Mouse (Mus musculus) layer of hippocampus, adult 18-20 months (tissue): ENCODE results near the gene B3glct. TPM values are rescaled to one million over a fixed set of nuclear protein-coding genes. Genes with fewer than 3 reads are reported as not detected.

Source experiments
- DNase-seq, 2 experiments: peaks; one replicate each; pipeline ENCODE4 v3.0.0; 2022; ENCODE audit warnings: low spot score in 2 of 2
- long read RNA-seq: library from polyadenylated mRNA; stranded (forward); transcript quantifications from one replicate; pipeline ENCODE4 v2.0.0, GENCODE M21; 2021
- total RNA-seq, 2 experiments: library from RNA; stranded (reverse); gene quantifications; 2 replicates each; pipeline ENCODE4 v1.2.3; 2021

The B3glct gene
- total RNA-seq, result 10 to 100 TPM; 12.2 to 14.2 TPM
- long read RNA-seq, full-length matches to known transcripts, result 9 of 11 reads
- long read RNA-seq, partial matches to known transcripts, result 0 of 11 reads
- long read RNA-seq, other reads (novel, unspliced or antisense), result 2 of 11 reads

GRCm38 (mm10) chr5:149678100-149678989 is at the start of gene B3glct:
Gene B3glct, plus strand, starts transcription at chr5:149678230.
- DNase-seq, result peak; percentile 49 to 75

- DNase-seq, result peak in 1 of 2 experiments; percentile 41
Measured at GRCm38 (mm10) chr5:149634409-149635035, 43.5 kb upstream of the B3glct start.

GRCm38 (mm10) chr5:149635556-149635955 is 42.5 kb upstream of the B3glct start:
- peak; percentile 47 to 56 for DNase-seq

DNA sequence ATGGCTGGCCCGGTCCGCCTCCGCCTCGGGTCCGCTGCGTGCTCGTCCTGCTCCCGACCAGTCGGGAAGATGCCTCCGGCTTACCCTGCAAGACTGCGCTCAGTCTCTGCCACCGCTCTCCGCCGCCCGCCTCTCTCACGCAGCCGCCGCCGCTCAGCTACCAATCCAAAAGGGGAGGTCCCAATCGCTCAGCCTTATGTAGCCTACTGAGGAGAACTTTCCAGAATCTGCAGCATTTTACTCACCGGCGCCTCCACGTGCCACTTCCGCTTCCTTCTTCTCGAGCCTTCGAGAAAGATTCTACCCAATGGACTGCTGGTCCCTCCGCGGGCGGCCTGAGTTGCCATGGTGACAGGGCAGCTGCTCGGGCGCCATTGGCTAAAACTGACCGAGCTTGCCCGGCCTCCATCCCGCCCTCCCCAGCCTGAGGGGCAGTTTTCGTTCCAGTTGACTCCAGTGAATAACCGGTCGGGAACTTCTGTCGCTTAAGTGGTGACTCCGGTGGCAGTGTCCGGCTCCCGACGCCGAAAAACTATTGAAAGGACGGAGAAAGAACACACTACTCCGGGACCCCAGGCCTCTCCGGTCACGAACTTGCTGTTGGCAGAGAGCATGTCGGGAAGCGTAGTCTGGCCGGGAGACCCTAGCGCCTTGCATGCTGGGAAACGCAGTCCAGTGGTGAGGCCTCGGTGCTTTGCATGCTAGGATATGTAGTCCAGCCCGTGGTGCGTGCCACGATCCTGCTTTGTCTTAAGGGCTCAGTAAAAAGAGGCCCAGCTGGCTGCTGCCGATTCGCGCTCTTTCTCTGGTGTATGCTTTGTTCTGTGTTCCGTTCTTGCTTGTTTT is 41.7 kb upstream of the B3glct start, which contains the start of gene Hsph1:
Gene Hsph1, minus strand, starts transcription at position 302 of the 846 bp plus-strand sequence.
- peak; percentile 99 to 100 for DNase-seq

- no peak for DNase-seq
Measured at GRCm38 (mm10) chr5:149637306-149637705, 40.7 kb upstream of the B3glct start.

- no peak for DNase-seq
Measured at GRCm38 (mm10) chr5:149641277-149641892, 36.6 kb upstream of the B3glct start.

- DNase-seq, result no peak
Measured at GRCm38 (mm10) chr5:149642366-149642765, 35.7 kb upstream of the B3glct start.

GRCm38 (mm10) chr5:149642783-149643509 is 35.1 kb upstream of the B3glct start:
- no peak for DNase-seq

- peak in 1 of 2 experiments; percentile 66 for DNase-seq
Measured at GRCm38 (mm10) chr5:149647367-149648115, 30.5 kb upstream of the B3glct start.

DNA sequence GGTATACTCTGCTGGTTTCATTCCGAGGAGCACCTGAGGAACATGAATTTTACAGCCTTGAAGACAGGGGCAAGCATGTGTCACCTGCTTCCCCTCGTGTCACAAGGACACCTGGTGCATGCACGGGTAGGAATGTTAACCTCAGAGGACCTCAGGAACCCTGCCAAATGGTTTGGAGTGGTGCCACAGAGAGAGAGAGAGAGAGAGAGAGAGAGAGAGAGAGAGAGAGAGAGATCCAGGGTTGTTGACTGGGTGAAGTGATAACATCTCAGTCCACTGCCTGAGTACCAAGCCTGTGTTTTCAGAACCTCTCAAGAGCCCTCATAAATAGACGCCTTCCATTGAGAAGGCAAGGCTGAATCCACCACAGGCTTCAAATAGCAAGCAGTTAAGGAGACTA is 29.8 kb upstream of the B3glct start:
- no peak for DNase-seq

DNA sequence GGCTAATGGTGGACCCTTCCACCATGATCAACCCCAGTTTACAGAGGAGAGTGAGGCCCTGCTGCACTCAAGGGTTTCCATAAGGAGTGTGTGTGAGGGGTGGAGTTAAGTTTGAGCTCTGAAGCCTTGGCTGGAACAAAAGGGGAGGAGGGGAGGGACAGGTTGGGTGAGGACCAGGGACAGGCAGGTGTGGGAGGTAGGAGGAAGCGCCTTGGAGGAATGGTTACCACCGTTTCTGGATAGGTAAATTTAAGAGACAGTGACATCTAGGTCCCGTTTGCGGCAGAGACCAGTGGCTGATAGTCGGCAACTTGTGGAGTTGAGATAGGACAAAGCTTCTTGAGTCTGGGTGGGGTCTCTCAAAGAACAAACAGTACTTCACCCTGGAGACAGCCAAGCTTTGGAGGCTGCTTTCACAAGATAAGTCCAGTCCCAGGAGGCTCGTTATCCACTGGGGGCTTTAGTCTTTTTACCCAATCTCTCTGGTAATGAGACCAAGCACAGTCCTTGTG is 29.1 kb upstream of the B3glct start:
- DNase-seq, result no peak

GRCm38 (mm10) chr5:149649499-149650178 is 28.4 kb upstream of the B3glct start:
- no peak for DNase-seq

- no peak for DNase-seq
Measured at GRCm38 (mm10) chr5:149650179-149650553, 27.9 kb upstream of the B3glct start.

- no peak for DNase-seq
Measured at GRCm38 (mm10) chr5:149655636-149656035, 22.4 kb upstream of the B3glct start.

DNA sequence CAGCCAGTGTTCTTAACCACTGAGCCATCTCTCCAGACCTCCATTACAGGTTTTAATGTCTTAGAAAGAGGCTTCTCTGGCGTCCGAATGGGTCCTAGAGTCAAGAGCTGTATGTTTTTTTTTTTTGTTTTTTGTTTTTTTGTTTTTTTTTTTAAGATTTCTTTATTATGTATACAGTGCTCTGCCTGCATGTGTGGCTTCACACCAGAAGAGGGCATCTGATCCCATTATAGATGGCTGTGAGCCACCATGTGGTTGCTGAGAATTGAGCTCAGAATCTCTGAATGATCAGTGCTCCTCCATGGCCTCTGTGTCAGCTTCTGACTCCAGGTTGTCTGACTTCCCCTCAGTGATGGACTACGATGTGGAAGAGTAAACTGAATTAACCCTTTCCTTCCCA is 20.0 kb upstream of the B3glct start:
- no peak for DNase-seq

DNA sequence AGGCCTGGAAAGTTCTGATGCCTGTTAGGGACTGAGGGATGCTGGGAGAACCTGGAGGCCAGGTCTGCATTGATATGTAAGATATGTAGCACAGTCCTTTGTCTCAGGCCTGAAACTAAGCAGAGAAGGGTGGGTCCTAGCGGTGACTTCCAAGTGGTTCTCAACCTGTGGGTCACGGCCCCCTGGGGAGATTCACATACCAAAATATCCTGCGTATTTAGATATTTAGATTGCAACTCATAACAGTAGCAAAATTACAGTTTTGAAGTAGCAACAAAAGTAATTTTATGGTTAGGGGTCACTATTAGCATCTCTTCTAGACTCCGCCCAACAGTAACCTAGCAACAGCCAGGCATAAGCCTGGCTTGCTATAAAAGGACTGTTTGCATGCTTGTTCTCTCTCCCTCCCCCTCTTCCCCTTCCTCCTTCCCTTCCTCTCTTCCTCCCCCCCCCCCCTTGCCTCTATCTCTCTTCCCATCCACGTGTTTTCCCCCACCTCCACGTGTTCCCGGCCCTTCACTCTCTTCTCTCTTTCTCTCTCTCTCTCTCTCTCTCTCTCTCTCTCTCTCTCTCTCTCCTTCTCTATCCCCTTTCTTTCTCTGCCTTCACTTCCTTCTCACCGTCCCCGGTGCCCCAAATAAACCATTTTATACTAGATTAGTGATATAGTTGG is 19.2 kb upstream of the B3glct start:
- DNase-seq, result no peak

- no peak for DNase-seq
Measured at GRCm38 (mm10) chr5:149659414-149659780, 18.6 kb upstream of the B3glct start.

GRCm38 (mm10) chr5:149661428-149661827 is 16.6 kb upstream of the B3glct start:
- DNase-seq, result no peak
